ENCODE assay signal across 7 mouse cellular contexts in the genomic region with DNA sequence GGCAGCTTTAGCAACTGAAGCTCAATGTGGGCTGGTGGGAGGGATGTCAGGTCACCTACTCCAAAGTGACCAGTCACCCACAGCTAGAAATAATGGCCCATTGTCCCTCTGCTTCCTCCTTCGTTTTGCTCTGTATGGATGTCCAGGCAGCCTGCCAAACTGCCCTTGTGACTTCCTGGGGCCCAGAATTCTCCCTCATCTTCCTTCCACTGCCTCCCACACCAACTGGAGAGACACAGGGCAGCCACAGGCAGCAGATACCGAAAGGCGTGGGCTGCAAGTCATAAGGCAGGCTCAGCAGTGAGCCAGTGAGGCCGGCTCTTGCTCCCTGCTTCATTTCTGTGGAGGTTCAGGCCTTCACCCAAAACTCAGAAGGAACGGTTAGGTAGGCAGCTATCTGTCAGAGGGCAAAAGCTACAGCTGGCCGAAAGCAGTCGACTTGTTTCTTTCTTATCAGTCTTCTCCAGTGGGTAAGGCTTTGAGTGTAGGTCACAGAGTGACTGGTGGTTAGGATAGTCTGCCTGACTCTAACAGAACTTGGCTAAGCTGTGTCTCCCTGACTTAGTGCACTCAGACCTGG. TPM values are rescaled to one million over a fixed set of nuclear protein-coding genes. Genes with fewer than 3 reads are reported as not detected.
DNase-seq lines count a peak whose midpoint lies in the region; ATAC-seq lines count a peak whose summit lies in the region.

No protein-coding gene starts in this region.

- H3K27ac ChIP-seq in heart, embryonic 10.5 days: peak overlapping the region; percentile 92
- H3K27ac ChIP-seq in limb, embryonic 11.5 days (replicated peaks; ENCODE audit: low read depth, low read length): peak overlapping the region; percentile 52; the same call in 1 of the 2 replicates

- no peak overlapping the region for H3K4me2 ChIP-seq in limb, embryonic 11.5 days (ENCODE audit: low read depth, severe bottlenecking)

- H3K4me1 ChIP-seq in heart, embryonic 10.5 days: peaks cover 57% of the 10 kb centered on the region
- no peaks in the 10 kb centered on the region for H3K4me1 ChIP-seq in limb, embryonic 11.5 days (ENCODE audit: control insufficient read depth, insufficient read depth, low read length)

- H3K36me3 ChIP-seq in heart, embryonic 10.5 days: no peaks in the 10 kb centered on the region
- H3K36me3 ChIP-seq in limb, embryonic 11.5 days (ENCODE audit: control insufficient read depth, insufficient read depth, low read length): no peaks in the 10 kb centered on the region

- no peaks in the 10 kb centered on the region for H3K9me3 ChIP-seq in heart, embryonic 10.5 days
- no peaks in the 10 kb centered on the region for H3K9me3 ChIP-seq in limb, embryonic 11.5 days (ENCODE audit: control insufficient read depth, low read length)

- no peak for ATAC-seq in limb, embryonic 11.5 days (ENCODE audit: insufficient number of reproducible peaks, low FRiP score, low TSS enrichment, low read depth)

- DNase-seq in adrenal gland, postnatal 36 days: peak; percentile 77 to 85
- peak; percentile 51 to 67 for DNase-seq in cerebellum, postnatal 36 days
- DNase-seq in heart, embryonic 10.5 days (ENCODE audit: low spot score): peak; percentile 86
- peak; percentile 87 for DNase-seq in kidney, adult 9 months
- no peak for DNase-seq in limb, embryonic 11.5 days (ENCODE audit: low spot score)
- peak; percentile 23 for DNase-seq in mesoderm, embryonic 11.5 days (ENCODE audit: low read depth, low spot score)
- peak; percentile 74 for DNase-seq in telencephalon, adult 2 months (ENCODE audit: low read depth, low spot score)

- WGBS in heart, embryonic 10.5 days: 20% methylated on average over 7 of the region's 7 CpGs
- WGBS in limb, embryonic 11.5 days: 85% methylated on average over 7 of the region's 7 CpGs

- no peaks in the 10 kb centered on the region for H3K27me3 ChIP-seq in heart, embryonic 10.5 days (ENCODE audit: insufficient read depth, poor library complexity, severe bottlenecking)
- H3K27me3 ChIP-seq in limb, embryonic 11.5 days (ENCODE audit: control insufficient read depth, insufficient read depth, low read length): no peaks in the 10 kb centered on the region

- H3K9ac ChIP-seq in limb, embryonic 11.5 days (ENCODE audit: low read length): no peak overlapping the region

- H3K4me3 ChIP-seq in heart, embryonic 10.5 days: peak overlapping the region; percentile 24; the same call in 1 of the 2 replicates
- no peak overlapping the region for H3K4me3 ChIP-seq in limb, embryonic 11.5 days (ENCODE audit: low read depth, low read length)

RNA-seq across cellular contexts. Expression of a gene that starts 2.2 kb away (rescaled TPM):
- 100 to 1,000 TPM; 206 to 231 TPM for total RNA-seq in adrenal gland, postnatal 36 days (2021)
- 377 and 438 TPM in 2 replicates for polyA plus RNA-seq in heart, embryonic 10.5 days (2016; fragmentation: Nextera tagmentation; extraction: Ambion mirVana)
- 298 and 313 TPM in 2 replicates for polyA plus RNA-seq in limb, embryonic 11.5 days (2014; fragmentation: Nextera tagmentation; extraction: Ambion mirVana)

RNA-seq across cellular contexts. Expression of a gene that starts 25.9 kb away (rescaled TPM):
- 10 to 100 TPM; 54.8 to 83.5 TPM for total RNA-seq in adrenal gland, postnatal 36 days (2021)
- 48.1 and 52.2 TPM in 2 replicates for polyA plus RNA-seq in heart, embryonic 10.5 days (2016; fragmentation: Nextera tagmentation; extraction: Ambion mirVana)
- polyA plus RNA-seq in limb, embryonic 11.5 days (2014; fragmentation: Nextera tagmentation; extraction: Ambion mirVana): 14.3 and 18.7 TPM in 2 replicates
